Mouse (Mus musculus) CD4-positive, CD25-positive, alpha-beta regulatory T cell, adult 2 months (primary cell): Measurements from ENCODE around the gene Ssty2.
"Not testable (repeated sequence)": the region's sequence is repeated elsewhere in the genome, so short reads cannot be mapped to it uniquely, and the experiment has no call there.

Experiments
- DNase-seq: peaks from one replicate; pipeline ENCODE4 v3.0.0-alpha.2; 2012; ENCODE audit warnings: low read depth, low spot score

The Ssty2 gene

GRCm38 (mm10) chrY:67047972-67048371, at the start of gene Ssty2:
TSS of gene Ssty2 (minus strand) at chrY:67048072.
- not testable (repeated sequence) for DNase-seq
